8 mouse cellular contexts compared by ENCODE assay signal in the genomic region with DNA sequence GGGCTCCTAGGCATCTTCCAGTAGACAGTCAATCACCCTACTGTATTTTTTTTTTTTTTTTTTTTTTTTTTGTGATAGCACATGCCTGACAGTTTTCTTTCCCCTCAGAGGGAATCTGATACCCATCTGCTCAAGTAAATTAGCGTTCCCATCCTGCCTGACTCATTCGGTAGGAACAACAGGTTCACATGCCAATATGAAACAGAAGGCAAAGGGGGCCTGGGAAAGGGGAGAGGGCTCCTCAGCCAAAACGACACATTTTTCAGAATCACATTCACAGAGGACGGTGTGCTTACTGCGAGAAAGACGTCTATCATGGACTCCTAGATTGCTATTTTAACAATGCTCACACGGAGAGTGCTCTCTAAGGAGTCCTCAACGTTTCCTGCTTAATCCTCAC. TPM values are rescaled to one million over a fixed set of nuclear protein-coding genes. Genes with fewer than 3 reads are reported as not detected.
DNase-seq lines count a peak whose midpoint lies in the region; ATAC-seq and TF ChIP-seq lines count a peak whose summit lies in the region.

No protein-coding gene starts in this region.

- peak overlapping the region; percentile 98 for H3K9ac ChIP-seq in neural tube, embryonic 13.5 days

- H3K27ac ChIP-seq in embryonic fibroblast, embryonic 13.5 days (ENCODE audit: insufficient read depth, low read length): no peak overlapping the region
- H3K27ac ChIP-seq in neural tube, embryonic 13.5 days (replicated peaks): peak overlapping the region; percentile 88

- peak overlapping the region; percentile 71 for H3K4me2 ChIP-seq in neural tube, embryonic 13.5 days

- no peaks in the 10 kb centered on the region for H3K27me3 ChIP-seq in neural tube, embryonic 13.5 days

- peaks cover 5% of the 10 kb centered on the region for H3K4me1 ChIP-seq in embryonic fibroblast, embryonic 13.5 days (ENCODE audit: control insufficient read depth, insufficient read depth, low read length)
- H3K4me1 ChIP-seq in neural tube, embryonic 13.5 days (replicated peaks): peaks cover 22% of the 10 kb centered on the region

- TF ChIP-seq POLR2A in embryonic fibroblast, embryonic 13.5 days (IDR thresholded peaks at IDR 0.05; ENCODE audit: low read depth, low read length): no peak; the same call in 1 of the 2 replicates

- TF ChIP-seq CTCF in embryonic fibroblast, embryonic 13.5 days (IDR thresholded peaks at IDR 0.05; ENCODE audit: borderline replicate concordance, insufficient read depth, low read length): no peak

- whole genome bisulfite sequencing in neural tube, embryonic 13.5 days: 1% methylated on average over 8 of the region's 8 CpGs

- H3K4me3 ChIP-seq in embryonic fibroblast, embryonic 13.5 days (ENCODE audit: insufficient read depth, low read length): peak overlapping the region; percentile 67
- H3K4me3 ChIP-seq in neural tube, embryonic 13.5 days: peak overlapping the region; percentile 91

- no peak for ATAC-seq in neural tube, embryonic 13.5 days (ENCODE audit: low read depth)

- H3K36me3 ChIP-seq in neural tube, embryonic 13.5 days: 0 out of 2 replicates have a peak, but pooled peaks cover 8% of the 10 kb centered on the region

- H3K9me3 ChIP-seq in neural tube, embryonic 13.5 days: no peaks in the 10 kb centered on the region

- peak; percentile 37 for DNase-seq in embryo, embryonic 10 days (ENCODE audit: low spot score)
- no peak for DNase-seq in embryo, embryonic 11 days
- DNase-seq in 3T3-L1 (ENCODE audit: low read depth, low spot score): peak; percentile 44
- DNase-seq in layer of hippocampus, postnatal 14 days (ENCODE audit: low spot score in 2 of 2): peak; percentile 46 to 82
- no peak for DNase-seq in adrenal gland, postnatal 25 days
- DNase-seq in cerebellum, adult 8-10 months: no peak

RNA-seq across cellular contexts. Expression of a gene that starts 0.9 kb away (rescaled TPM):
- polyA plus RNA-seq in embryonic fibroblast, embryonic 13.5 days (2011; ENCODE audit: insufficient read length, low read depth, missing spikeins): 10.5 and 14.0 TPM in 2 replicates
- 10 to 100 TPM; 39.6 to 41.3 TPM for total RNA-seq in layer of hippocampus, postnatal 14 days (2021)
- 14.3 and 15.4 TPM in 2 replicates for polyA plus RNA-seq in neural tube, embryonic 13.5 days (2015; fragmentation: Nextera tagmentation; extraction: Ambion mirVana)
- 6.9 and 12.5 TPM in 2 replicates for total RNA-seq in adrenal gland, postnatal 25 days (2021)

RNA-seq across cellular contexts. Expression of a gene that starts 24.4 kb away (rescaled TPM):
- 85.1 and 105 TPM in 2 replicates for polyA plus RNA-seq in embryonic fibroblast, embryonic 13.5 days (2011; ENCODE audit: insufficient read length, low read depth, missing spikeins)
- 10 to 100 TPM; 66.7 to 75.6 TPM for total RNA-seq in layer of hippocampus, postnatal 14 days (2021)
- 152 and 166 TPM in 2 replicates for polyA plus RNA-seq in neural tube, embryonic 13.5 days (2015; fragmentation: Nextera tagmentation; extraction: Ambion mirVana)
- 84.1 and 86.5 TPM in 2 replicates for total RNA-seq in adrenal gland, postnatal 25 days (2021)

Comparison
In these comparisons a context has a peak if more than half of its experiments do, and no peak if none do; other contexts are left out.
1. DNase-seq: peak in embryo, embryonic 10 days (single experiment), 3T3-L1 (single experiment) and layer of hippocampus, postnatal 14 days (2 of 2); none in embryo, embryonic 11 days (single experiment), adrenal gland, postnatal 25 days (single experiment) and cerebellum, adult 8-10 months (single experiment).